Mouse (Mus musculus) heart, adult 8-10 months (tissue): ENCODE measurements at regions not wholly inside any gene's neighbourhood (a gene's known extent, or its start where the extent isn't known, plus 50 kb on each side); places are given as distances from the start of the nearest gene placed in this dataset.

ENCODE experiments used
- DNase-seq: peaks from one replicate; pipeline ENCODE4 v3.0.0; 2022; ENCODE audit warnings: low spot score

- DNase-seq: no peak
Observed at GRCm38 (mm10) chr2:172613891-172614391, 64.5 kb downstream of the Tfap2c start.

GRCm38 (mm10) chr2:172615148-172615547 lies 65.8 kb downstream of the Tfap2c start:
- DNase-seq: no peak

GRCm38 (mm10) chr2:172615582-172615981 lies 66.2 kb downstream of the Tfap2c start:
- no peak for DNase-seq

- no peak for DNase-seq
Observed at GRCm38 (mm10) chr2:172619168-172619567, 69.8 kb downstream of the Tfap2c start.

- DNase-seq: no peak
Observed at GRCm38 (mm10) chr2:172620001-172620400, 70.6 kb downstream of the Tfap2c start.

- DNase-seq: no peak
Observed at GRCm38 (mm10) chr2:172623707-172624106, 74.3 kb downstream of the Tfap2c start.

GRCm38 (mm10) chr2:172627353-172628306 lies 78.2 kb downstream of the Tfap2c start:
- no peak for DNase-seq

GRCm38 (mm10) chr2:172630333-172630732 lies 80.9 kb downstream of the Tfap2c start:
- no peak for DNase-seq

GRCm38 (mm10) chr2:172642616-172643015 lies 93.2 kb downstream of the Tfap2c start:
- no peak for DNase-seq

GRCm38 (mm10) chr2:172643860-172644259 lies 94.5 kb downstream of the Tfap2c start:
- peak; percentile 55 for DNase-seq

GRCm38 (mm10) chr2:172644451-172644850 lies 95.1 kb downstream of the Tfap2c start:
- no peak for DNase-seq

- no peak for DNase-seq
Observed at GRCm38 (mm10) chr2:172648072-172648471, 98.7 kb downstream of the Tfap2c start.

GRCm38 (mm10) chr2:172660479-172660878 lies 111.1 kb downstream of the Tfap2c start:
- DNase-seq: no peak

- DNase-seq: no peak
Observed at GRCm38 (mm10) chr2:172660916-172661315, 111.5 kb downstream of the Tfap2c start.

- DNase-seq: no peak
Observed at GRCm38 (mm10) chr2:172661418-172661980, 112.1 kb downstream of the Tfap2c start.

GRCm38 (mm10) chr2:172662165-172662564 lies 112.8 kb downstream of the Tfap2c start:
- no peak for DNase-seq

GRCm38 (mm10) chr2:172663681-172664080 lies 114.3 kb downstream of the Tfap2c start:
- no peak for DNase-seq

GRCm38 (mm10) chr2:172673081-172673480 lies 123.7 kb downstream of the Tfap2c start:
- no peak for DNase-seq

- DNase-seq: no peak
Observed at GRCm38 (mm10) chr2:172674641-172675040, 125.2 kb downstream of the Tfap2c start.

GRCm38 (mm10) chr2:172675081-172675480 lies 125.7 kb downstream of the Tfap2c start:
- DNase-seq: no peak

GRCm38 (mm10) chr2:172690196-172690595 lies 140.8 kb downstream of the Tfap2c start:
- no peak for DNase-seq

GRCm38 (mm10) chr2:172690931-172691651 lies 141.7 kb downstream of the Tfap2c start:
- no peak for DNase-seq
